Mouse (Mus musculus): Measurements from ENCODE around the gene Trim46. TPM values are rescaled to one million over a fixed set of nuclear protein-coding genes. Genes with fewer than 3 reads are reported as not detected.

Gene Trim46
- polyA plus RNA-seq, 2 experiments: 0.05 to 0.29 TPM

GRCm38 (mm10) chr3:89230561-89230960 lies 15.5 kb downstream of the Trim46 start:
- H3K4me1 ChIP-seq (replicated peaks; ENCODE audit: control insufficient read depth in 2 of 2, insufficient read depth in 2 of 2, low read length in 1 of 2): peaks cover 0 to 5% of the 10 kb centered on the region in 2 experiments; a peak in 1 of 4 replicates
- H3K4me2 ChIP-seq (ENCODE audit: low read depth): no peak overlapping the region
- no peak overlapping the region for H3K27ac ChIP-seq
- DNase-seq (ENCODE audit: low read depth in 3 of 3, low spot score in 3 of 3): no peak
- 47% methylated on average over 2 of the region's 2 CpGs for WGBS (ENCODE audit: insufficient replicate concordance)
- H3K9ac ChIP-seq (replicated peaks): no peak overlapping the region
- no peak for ATAC-seq (ENCODE audit: insufficient read depth)
- peaks cover 31% of the 10 kb centered on the region for H3K27me3 ChIP-seq (ENCODE audit: control insufficient read depth, insufficient read depth, low read length)
- no peaks in the 10 kb centered on the region for H3K36me3 ChIP-seq (replicated peaks; ENCODE audit: control insufficient read depth, insufficient read depth, low read depth)
- H3K4me3 ChIP-seq (ENCODE audit: insufficient read depth in 1 of 2, low read depth in 2 of 2, low read length in 2 of 2): no peak overlapping the region
- H3K9me3 ChIP-seq (ENCODE audit: control insufficient read depth, low read length): no peaks in the 10 kb centered on the region
- TF ChIP-seq EP300 (IDR thresholded peaks at IDR 0.05; ENCODE audit: low read depth) (no peak), CTCF (IDR thresholded peaks at IDR 0.05; ENCODE audit: low read depth) (no peak)

GRCm38 (mm10) chr3:89229276-89229675 lies 16.8 kb downstream of the Trim46 start:
- Histone ChIP-seq H3K9ac (replicated peaks) (no peak overlapping the region), H3K4me3 (ENCODE audit: insufficient read depth in 1 of 2, low read depth in 2 of 2, low read length in 2 of 2) (no peak overlapping the region), H3K27me3 (ENCODE audit: control insufficient read depth, insufficient read depth, low read length) (peaks cover 38% of the 10 kb centered on the region), H3K4me1 (replicated peaks; ENCODE audit: control insufficient read depth in 2 of 2, insufficient read depth in 2 of 2, low read length in 1 of 2) (peaks cover 0 to 5% of the 10 kb centered on the region in 2 experiments; a peak in 1 of 4 replicates), H3K9me3 (ENCODE audit: control insufficient read depth, low read length) (no peaks in the 10 kb centered on the region), H3K27ac (no peak overlapping the region), H3K4me2 (ENCODE audit: low read depth) (no peak overlapping the region), H3K36me3 (replicated peaks; ENCODE audit: control insufficient read depth, insufficient read depth, low read depth) (no peaks in the 10 kb centered on the region)
- no peak for ATAC-seq (ENCODE audit: insufficient read depth)
- 79% methylated on average over 4 of the region's 4 CpGs for WGBS (ENCODE audit: insufficient replicate concordance)
- no peak for TF ChIP-seq EP300 (IDR thresholded peaks at IDR 0.05; ENCODE audit: low read depth)
- TF ChIP-seq CTCF (IDR thresholded peaks at IDR 0.05; ENCODE audit: low read depth): no peak
- no peak for DNase-seq (ENCODE audit: low read depth in 3 of 3, low spot score in 3 of 3)

GRCm38 (mm10) chr3:89228836-89229235 lies 17.3 kb downstream of the Trim46 start, which contains the start of gene Muc1:
Gene Muc1, plus strand, starts transcription at chr3:89229057.
- H3K36me3 ChIP-seq (replicated peaks; ENCODE audit: control insufficient read depth, insufficient read depth, low read depth): no peaks in the 10 kb centered on the region
- peaks cover 0 to 5% of the 10 kb centered on the region in 2 experiments; a peak in 1 of 4 replicates for H3K4me1 ChIP-seq (replicated peaks; ENCODE audit: control insufficient read depth in 2 of 2, insufficient read depth in 2 of 2, low read length in 1 of 2)
- H3K27me3 ChIP-seq (ENCODE audit: control insufficient read depth, insufficient read depth, low read length): peaks cover 38% of the 10 kb centered on the region
- no peak for DNase-seq (ENCODE audit: low read depth in 3 of 3, low spot score in 3 of 3)
- H3K4me2 ChIP-seq (ENCODE audit: low read depth): peak within 1 kb of the TSS; percentile 62
- no peak for ATAC-seq (ENCODE audit: insufficient read depth)
- H3K9ac ChIP-seq (replicated peaks): peak within 1 kb of the TSS; percentile 4; the same call in 1 of the 2 replicates
- WGBS (ENCODE audit: insufficient replicate concordance): 40% methylated on average over 10 of the region's 10 CpGs
- no peaks in the 10 kb centered on the region for H3K9me3 ChIP-seq (ENCODE audit: control insufficient read depth, low read length)
- H3K4me3 ChIP-seq (ENCODE audit: insufficient read depth in 1 of 2, low read depth in 2 of 2, low read length in 2 of 2): peak within 1 kb of the TSS; percentile 43 to 66
- TF ChIP-seq EP300 (IDR thresholded peaks at IDR 0.05; ENCODE audit: low read depth) (no peak), CTCF (IDR thresholded peaks at IDR 0.05; ENCODE audit: low read depth) (no peak)
- H3K27ac ChIP-seq: no peak within 1 kb of the TSS

- H3K27me3 ChIP-seq (ENCODE audit: control insufficient read depth, insufficient read depth, low read length): peaks cover 38% of the 10 kb centered on the region
- no peaks in the 10 kb centered on the region for H3K9me3 ChIP-seq (ENCODE audit: control insufficient read depth, low read length)
- H3K4me2 ChIP-seq (ENCODE audit: low read depth): peak overlapping the region; percentile 62
- H3K27ac ChIP-seq: no peak overlapping the region
- peak overlapping the region; percentile 43 to 66 for H3K4me3 ChIP-seq (ENCODE audit: insufficient read depth in 1 of 2, low read depth in 2 of 2, low read length in 2 of 2)
- no peaks in the 10 kb centered on the region for H3K36me3 ChIP-seq (replicated peaks; ENCODE audit: control insufficient read depth, insufficient read depth, low read depth)
- under 1% methylated on average over 20 of the region's 20 CpGs for whole genome bisulfite sequencing (ENCODE audit: insufficient replicate concordance)
- peak overlapping the region; percentile 4; the same call in 1 of the 2 replicates for H3K9ac ChIP-seq (replicated peaks)
- peak; percentile 98 for TF ChIP-seq CTCF (IDR thresholded peaks at IDR 0.05; ENCODE audit: low read depth)
- no peak for TF ChIP-seq EP300 (IDR thresholded peaks at IDR 0.05; ENCODE audit: low read depth)
- ATAC-seq (ENCODE audit: insufficient read depth): peak; percentile 55; the same call in 1 of the 2 replicates
- H3K4me1 ChIP-seq (replicated peaks; ENCODE audit: control insufficient read depth in 2 of 2, insufficient read depth in 2 of 2, low read length in 1 of 2): peaks cover 0 to 5% of the 10 kb centered on the region in 2 experiments; a peak in 1 of 4 replicates
- peak; percentile 43 to 58 (median 53) for DNase-seq (ENCODE audit: low read depth in 3 of 3, low spot score in 3 of 3)
These were observed 17.9 kb downstream of the Trim46 start for GRCm38 (mm10) chr3:89228180-89228549.

- Histone ChIP-seq H3K27ac (no peak overlapping the region), H3K27me3 (ENCODE audit: control insufficient read depth, insufficient read depth, low read length) (peaks cover 38% of the 10 kb centered on the region), H3K4me3 (ENCODE audit: insufficient read depth in 1 of 2, low read depth in 2 of 2, low read length in 2 of 2) (peak overlapping the region in 1 of 2 experiments; percentile 43; a peak in 3 of 4 replicates), H3K9ac (replicated peaks) (no peak overlapping the region), H3K36me3 (replicated peaks; ENCODE audit: control insufficient read depth, insufficient read depth, low read depth) (no peaks in the 10 kb centered on the region), H3K9me3 (ENCODE audit: control insufficient read depth, low read length) (no peaks in the 10 kb centered on the region), H3K4me1 (replicated peaks; ENCODE audit: control insufficient read depth in 2 of 2, insufficient read depth in 2 of 2, low read length in 1 of 2) (peaks cover 0 to 5% of the 10 kb centered on the region in 2 experiments; a peak in 1 of 4 replicates), H3K4me2 (ENCODE audit: low read depth) (peak overlapping the region; percentile 62)
- WGBS (ENCODE audit: insufficient replicate concordance): 5% methylated on average over 41 of the region's 41 CpGs
- peak in 1 of 3 experiments; percentile 58 for DNase-seq (ENCODE audit: low read depth in 3 of 3, low spot score in 3 of 3)
- ATAC-seq (ENCODE audit: insufficient read depth): peak; percentile 27; the same call in 1 of the 2 replicates
- no peak for TF ChIP-seq EP300 (IDR thresholded peaks at IDR 0.05; ENCODE audit: low read depth)
- no peak for TF ChIP-seq CTCF (IDR thresholded peaks at IDR 0.05; ENCODE audit: low read depth)
These were observed 18.6 kb downstream of the Trim46 start for GRCm38 (mm10) chr3:89227307-89228179.

Data from liver, embryonic 14.5 days (tissue).